Mouse (Mus musculus) c-Kit-negative CD71-positive TER-119-positive erythroid progenitor cells, embryonic 14.5 days (primary cell): ENCODE data around the gene 5730480H06Rik.

Source experiments
- DNase-seq: peaks from one replicate; pipeline ENCODE4 v3.0.0-alpha.2; 2013; ENCODE audit warnings: low read depth, low spot score

The 5730480H06Rik gene

GRCm38 (mm10) chr5:48419741-48420140 is 92.0 kb downstream of the 5730480H06Rik start:
- DNase-seq, result no peak

DNA sequence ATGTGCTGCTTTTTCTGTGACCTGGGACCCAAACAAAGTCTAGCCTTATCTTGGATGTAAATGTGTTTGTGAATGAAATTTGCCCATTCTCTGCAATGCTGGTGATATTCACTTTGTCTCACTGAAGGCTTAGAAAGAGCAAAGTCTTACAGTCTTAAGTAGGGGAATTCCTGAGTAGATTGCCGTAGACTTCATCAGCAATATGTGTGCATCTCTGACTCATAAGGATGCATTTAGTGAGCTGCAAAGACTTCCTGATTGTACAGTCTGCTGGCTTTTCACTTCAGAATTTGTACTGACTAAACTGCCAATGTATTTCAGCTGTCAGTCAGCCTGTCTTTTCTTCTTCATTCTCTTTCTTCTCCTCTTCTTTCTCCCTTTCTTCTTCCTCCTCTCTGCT is 94.2 kb downstream of the 5730480H06Rik start:
- no peak for DNase-seq

DNA sequence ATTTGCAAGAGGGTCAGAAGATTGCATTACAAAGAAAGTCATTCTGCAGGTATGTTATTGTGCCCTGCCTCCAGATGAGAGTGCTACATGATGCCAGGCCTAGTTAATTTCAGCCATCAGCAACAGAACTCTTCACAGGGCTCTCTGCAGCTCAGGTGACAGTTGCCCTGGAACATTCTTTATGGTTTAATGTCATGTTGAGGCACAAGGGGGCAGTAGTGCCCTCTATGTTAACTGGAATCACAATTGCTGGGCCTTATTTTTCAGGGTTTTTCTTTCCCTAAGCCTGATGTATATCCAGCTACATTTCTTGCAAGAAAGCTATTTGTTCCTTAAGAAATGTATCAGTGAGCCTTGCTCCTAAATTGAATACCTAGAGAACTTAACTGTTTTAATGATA is 102.7 kb downstream of the 5730480H06Rik start:
- DNase-seq, result no peak

GRCm38 (mm10) chr5:48448888-48449287 is 121.1 kb downstream of the 5730480H06Rik start:
- DNase-seq, result no peak

GRCm38 (mm10) chr5:48460221-48460620 is 132.5 kb downstream of the 5730480H06Rik start:
- no peak for DNase-seq
